Mouse (Mus musculus) adrenal gland, adult 10 weeks (tissue): ENCODE measurements around the gene Tfe3. TPM values are rescaled to one million over a fixed set of nuclear protein-coding genes. Genes with fewer than 3 reads are reported as not detected.

ENCODE experiments used
- polyA plus RNA-seq: library from polyadenylated mRNA; stranded (reverse); fragments of 350-450 nt; fragmentation: Illumina TruSeq; extraction: RNeasy Lipid Tissue Mini Kit (QIAGEN cat#74804); gene quantifications from one replicate; pipeline ENCODE4 v1.2.3, GENCODE M21; 2014; ENCODE audit warnings: low read depth, low replicate concordance

The Tfe3 gene
- polyA plus RNA-seq: 10.4 TPM

GRCm38 (mm10) chrX:7762137-7762920 is at the start of gene Tfe3:
TSS of gene Tfe3 (plus strand) at chrX:7762560.

GRCm38 (mm10) chrX:7714135-7714899 is 48.0 kb upstream of the Tfe3 start, which contains the start of gene Wdr45:
TSS of gene Wdr45 (plus strand) at chrX:7714333.

GRCm38 (mm10) chrX:7721514-7722281 is 40.7 kb upstream of the Tfe3 start, which contains the start of gene Gm45208:
TSS of gene Gm45208 (plus strand) at chrX:7722245.

GRCm38 (mm10) chrX:7728215-7728921 is 34.0 kb upstream of the Tfe3 start, which contains the start of gene Praf2:
TSS of gene Praf2 (plus strand) at chrX:7728439.

GRCm38 (mm10) chrX:7750432-7751116 is 11.8 kb upstream of the Tfe3 start, which contains the start of gene Ccdc120:
TSS of gene Ccdc120 (minus strand) at chrX:7750905.

GRCm38 (mm10) chrX:7789542-7790136 is 27.3 kb downstream of the Tfe3 start, which contains the start of gene Gripap1:
TSS of gene Gripap1 (plus strand) at chrX:7789765.

GRCm38 (mm10) chrX:7821865-7822779 is 59.8 kb downstream of the Tfe3 start, which contains the start of gene Kcnd1:
TSS of gene Kcnd1 (plus strand) at chrX:7822289.

Other genes with a start within 250 kb of the Tfe3 start
- not detected for gene Foxp3, start 188.9 kb upstream of the Tfe3 start, polyA plus RNA-seq
- gene Ppp1r3f, start 188.3 kb upstream of the Tfe3 start, polyA plus RNA-seq: 2.6 TPM
- gene Ccdc22, start 157.0 kb upstream of the Tfe3 start, polyA plus RNA-seq: 1.4 TPM
- not detected for gene Cacna1f, start 155.5 kb upstream of the Tfe3 start, polyA plus RNA-seq
- 14.8 TPM for gene Syp, start 124.1 kb upstream of the Tfe3 start, polyA plus RNA-seq
- gene Prickle3, start 105.3 kb upstream of the Tfe3 start, polyA plus RNA-seq: 5.5 TPM
- gene Plp2, start 91.2 kb upstream of the Tfe3 start, polyA plus RNA-seq: 55.3 TPM
- 0.29 TPM for gene Magix, start 81.3 kb upstream of the Tfe3 start, polyA plus RNA-seq
- gene Gpkow, start 65.4 kb upstream of the Tfe3 start, polyA plus RNA-seq: 96.3 TPM
- 9.0 TPM for gene Wdr45, start 48.2 kb upstream of the Tfe3 start, polyA plus RNA-seq
- gene Gm45208, start 40.3 kb upstream of the Tfe3 start, polyA plus RNA-seq: not detected
- gene Praf2, start 34.1 kb upstream of the Tfe3 start, polyA plus RNA-seq: 8.2 TPM
- 0.23 TPM for gene Ccdc120, start 11.7 kb upstream of the Tfe3 start, polyA plus RNA-seq
- 28.3 TPM for gene Gripap1, start 27.2 kb downstream of the Tfe3 start, polyA plus RNA-seq
- gene Kcnd1, start 59.7 kb downstream of the Tfe3 start, polyA plus RNA-seq: 1.5 TPM
- gene Otud5, start 78.8 kb downstream of the Tfe3 start, polyA plus RNA-seq: 35.6 TPM
- gene Pim2, start 115.7 kb downstream of the Tfe3 start, polyA plus RNA-seq: 9.1 TPM
- 7.2 TPM for gene Slc35a2, start 121.5 kb downstream of the Tfe3 start, polyA plus RNA-seq
- 45.8 TPM for gene Pqbp1, start 136.7 kb downstream of the Tfe3 start, polyA plus RNA-seq
- 7.5 TPM for gene Timm17b, start 136.8 kb downstream of the Tfe3 start, polyA plus RNA-seq
- gene Gm10491, start 145.3 kb downstream of the Tfe3 start, polyA plus RNA-seq: not detected
- not detected for gene Gm10490, start 147.0 kb downstream of the Tfe3 start, polyA plus RNA-seq
- gene Pcsk1n, start 157.3 kb downstream of the Tfe3 start, polyA plus RNA-seq: not detected
- not detected for gene Eras, start 166.0 kb downstream of the Tfe3 start, polyA plus RNA-seq
- gene Hdac6, start 185.3 kb downstream of the Tfe3 start, polyA plus RNA-seq: 1.9 TPM
- gene Gata1, start 215.5 kb downstream of the Tfe3 start, polyA plus RNA-seq: not detected